8 mouse cellular contexts compared by ENCODE assay signal in the genomic region with DNA sequence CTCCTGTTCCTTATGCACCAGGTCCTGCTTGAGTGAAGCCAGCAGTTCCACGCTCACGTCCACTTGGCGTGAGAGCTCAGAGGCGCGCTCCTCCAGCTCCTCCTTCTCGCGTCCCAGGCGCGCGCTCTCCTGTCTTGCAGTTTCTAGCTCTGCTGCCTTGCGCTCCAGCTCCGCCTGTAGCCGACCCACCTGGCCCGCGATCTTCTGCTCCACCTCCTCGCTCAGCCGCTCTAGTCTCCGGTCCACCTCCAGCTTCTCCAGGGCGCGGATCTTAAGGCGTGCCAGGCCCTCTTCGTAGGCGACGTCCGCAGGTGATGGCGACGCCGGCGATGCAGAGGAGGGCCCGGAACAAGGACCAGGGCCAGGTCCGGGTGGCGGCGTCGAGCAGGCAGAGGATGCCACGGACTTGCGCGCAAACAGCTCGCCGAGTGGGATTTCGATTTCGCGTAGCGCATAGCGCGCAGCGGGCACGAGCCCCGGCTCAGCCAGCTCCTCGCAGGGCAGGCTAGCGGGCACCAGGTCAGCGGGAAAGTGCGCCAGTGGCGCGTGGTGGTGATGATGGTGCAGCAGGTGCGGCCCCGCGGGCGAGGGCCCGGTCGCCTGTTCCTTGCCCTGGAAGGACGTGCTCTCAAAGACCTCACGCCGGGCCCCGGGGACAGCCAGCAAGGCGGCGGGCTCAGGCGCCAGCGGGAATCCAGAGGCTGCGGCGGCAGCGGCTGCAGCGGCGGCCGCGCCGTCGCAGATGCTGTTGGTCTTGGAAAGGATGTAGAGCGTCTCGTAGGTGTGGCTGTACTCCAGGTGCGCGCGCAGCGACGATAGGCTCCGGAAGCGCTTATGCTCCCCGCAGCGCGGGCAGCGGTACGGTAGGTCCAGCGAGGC. TPM values are rescaled to one million over a fixed set of nuclear protein-coding genes. Genes with fewer than 3 reads are reported as not detected.
DNase-seq lines count a peak whose midpoint lies in the region; ATAC-seq lines count a peak whose summit lies in the region.

No protein-coding gene starts in this region.

- 4% methylated on average over 87 of the region's 92 CpGs for whole genome bisulfite sequencing in heart, embryonic 11.5 days (ENCODE audit: insufficient replicate concordance)
- 3% methylated on average over 56 of the region's 92 CpGs for WGBS in embryonic facial prominence, embryonic 14.5 days
- WGBS in limb, embryonic 13.5 days, result 4% methylated on average over 92 of the region's 92 CpGs
- WGBS in stomach, embryonic 16.5 days, result 4% methylated on average over 90 of the region's 92 CpGs

- no peaks in the 10 kb centered on the region for H3K36me3 ChIP-seq in heart, embryonic 11.5 days (ENCODE audit: control insufficient read depth, insufficient read depth, low read length)
- H3K36me3 ChIP-seq in embryonic facial prominence, embryonic 14.5 days (ENCODE audit: control insufficient read depth, insufficient read depth, low read length), result no peaks in the 10 kb centered on the region
- H3K36me3 ChIP-seq in limb, embryonic 13.5 days, result no peaks in the 10 kb centered on the region
- no peaks in the 10 kb centered on the region for H3K36me3 ChIP-seq in stomach, embryonic 16.5 days (ENCODE audit: control insufficient read depth, insufficient read depth, low read length)

- H3K27me3 ChIP-seq in heart, embryonic 11.5 days (ENCODE audit: control insufficient read depth, insufficient read depth, low read length), result peaks cover 76% of the 10 kb centered on the region
- peaks cover 59% of the 10 kb centered on the region for H3K27me3 ChIP-seq in embryonic facial prominence, embryonic 14.5 days (replicated peaks; ENCODE audit: control insufficient read depth, insufficient read depth, low read length)
- H3K27me3 ChIP-seq in limb, embryonic 13.5 days, result peaks cover 99% of the 10 kb centered on the region
- peaks cover 24% of the 10 kb centered on the region for H3K27me3 ChIP-seq in stomach, embryonic 16.5 days (ENCODE audit: control insufficient read depth, insufficient read depth, low read length)

- H3K4me3 ChIP-seq in heart, embryonic 11.5 days (ENCODE audit: low read depth, low read length), result peak overlapping the region; percentile 29
- H3K4me3 ChIP-seq in embryonic facial prominence, embryonic 14.5 days (ENCODE audit: low read depth, low read length), result peak overlapping the region; percentile 39
- H3K4me3 ChIP-seq in limb, embryonic 13.5 days, result peak overlapping the region; percentile 45
- H3K4me3 ChIP-seq in stomach, embryonic 16.5 days (replicated peaks; ENCODE audit: low read length), result peak overlapping the region; percentile 40

- H3K4me1 ChIP-seq in heart, embryonic 11.5 days (ENCODE audit: control insufficient read depth, insufficient read depth, low read length), result peaks cover 4% of the 10 kb centered on the region; the same call in 1 of the 2 replicates
- peaks cover 9% of the 10 kb centered on the region for H3K4me1 ChIP-seq in embryonic facial prominence, embryonic 14.5 days (ENCODE audit: control insufficient read depth, insufficient read depth, low read length)
- peaks cover 16% of the 10 kb centered on the region for H3K4me1 ChIP-seq in limb, embryonic 13.5 days
- peaks cover 6% of the 10 kb centered on the region; the same call in 1 of the 2 replicates for H3K4me1 ChIP-seq in stomach, embryonic 16.5 days (ENCODE audit: control insufficient read depth, insufficient read depth, low read length)

- H3K27ac ChIP-seq in heart, embryonic 11.5 days (ENCODE audit: low read depth, low read length), result no peak overlapping the region
- H3K27ac ChIP-seq in embryonic facial prominence, embryonic 14.5 days (replicated peaks; ENCODE audit: low read depth, low read length), result no peak overlapping the region
- H3K27ac ChIP-seq in limb, embryonic 13.5 days, result no peak overlapping the region
- no peak overlapping the region for H3K27ac ChIP-seq in stomach, embryonic 16.5 days (ENCODE audit: low read length)

- no peak overlapping the region for H3K9ac ChIP-seq in heart, embryonic 11.5 days (ENCODE audit: low read depth, low read length)
- H3K9ac ChIP-seq in embryonic facial prominence, embryonic 14.5 days (ENCODE audit: low read depth, low read length), result 0 out of 2 replicates have a peak overlapping the region, but pooled peaks have one; percentile 8
- H3K9ac ChIP-seq in limb, embryonic 13.5 days, result peak overlapping the region; percentile 35; the same call in 1 of the 2 replicates
- peak overlapping the region; percentile 45; the same call in 1 of the 2 replicates for H3K9ac ChIP-seq in stomach, embryonic 16.5 days (ENCODE audit: low read length)

- DNase-seq in heart, adult 9 months (ENCODE audit: low spot score in 2 of 2), result no peak
- peak; percentile 64 for DNase-seq in ES-CJ7 (ENCODE audit: low read depth, low spot score)
- DNase-seq in embryonic facial prominence, embryonic 14.5 days (ENCODE audit: low spot score), result peak; percentile 24
- no peak for DNase-seq in frontal cortex, adult 2 months (ENCODE audit: extremely low spot score in 1 of 2, low spot score in 1 of 2)
- DNase-seq in adrenal gland, postnatal 36 days, result no peak

- ATAC-seq in heart, embryonic 11.5 days (replicated peaks; ENCODE audit: insufficient number of reproducible peaks, low FRiP score, low TSS enrichment), result no peak
- ATAC-seq in embryonic facial prominence, embryonic 14.5 days (ENCODE audit: low read depth), result no peak
- ATAC-seq in limb, embryonic 13.5 days (ENCODE audit: low FRiP score, low read depth), result no peak
- no peak for ATAC-seq in stomach, embryonic 16.5 days (ENCODE audit: insufficient read depth, low FRiP score)

- H3K4me2 ChIP-seq in heart, embryonic 11.5 days, result peak overlapping the region; percentile 56
- H3K4me2 ChIP-seq in embryonic facial prominence, embryonic 14.5 days (ENCODE audit: low read depth, low read length), result peak overlapping the region; percentile 56
- peak overlapping the region; percentile 71 for H3K4me2 ChIP-seq in limb, embryonic 13.5 days (replicated peaks)
- H3K4me2 ChIP-seq in stomach, embryonic 16.5 days (ENCODE audit: low read depth, low read length), result peak overlapping the region; percentile 55

- no peaks in the 10 kb centered on the region for H3K9me3 ChIP-seq in heart, embryonic 11.5 days (replicated peaks; ENCODE audit: control insufficient read depth, low read length)
- no peaks in the 10 kb centered on the region for H3K9me3 ChIP-seq in embryonic facial prominence, embryonic 14.5 days (ENCODE audit: control insufficient read depth, low read length)
- H3K9me3 ChIP-seq in limb, embryonic 13.5 days, result no peaks in the 10 kb centered on the region
- no peaks in the 10 kb centered on the region for H3K9me3 ChIP-seq in stomach, embryonic 16.5 days (replicated peaks; ENCODE audit: control insufficient read depth, low read length)

RNA-seq across cellular contexts. Expression of a gene that starts 18.7 kb away (rescaled TPM):
- polyA plus RNA-seq in heart, embryonic 11.5 days (2014; fragmentation: Nextera tagmentation; extraction: Ambion mirVana), result 0.06 TPM in 1 of 2 replicates, not detected in the other
- polyA plus RNA-seq in embryonic facial prominence, embryonic 14.5 days (2014; fragmentation: Nextera tagmentation; extraction: Ambion mirVana), result 0.46 and 0.49 TPM in 2 replicates
- 0.47 and 0.54 TPM in 2 replicates for polyA plus RNA-seq in limb, embryonic 13.5 days (2015; fragmentation: Nextera tagmentation; extraction: Ambion mirVana)
- 0.17 and 0.22 TPM in 2 replicates for polyA plus RNA-seq in stomach, embryonic 16.5 days (2015; fragmentation: Nextera tagmentation; extraction: Ambion mirVana)
- 51.0 and 52.0 TPM in 2 replicates for polyA plus RNA-seq in frontal cortex, adult 2 months (2012; rRNA removed)
- total RNA-seq in adrenal gland, postnatal 36 days (2021), result under 1 TPM; 0.40 to 0.53 TPM

RNA-seq across cellular contexts. Expression of a gene that starts 29.3 kb away (rescaled TPM):
- polyA plus RNA-seq in heart, embryonic 11.5 days (2014; fragmentation: Nextera tagmentation; extraction: Ambion mirVana), result not detected in 2 replicates
- not detected in 2 replicates for polyA plus RNA-seq in embryonic facial prominence, embryonic 14.5 days (2014; fragmentation: Nextera tagmentation; extraction: Ambion mirVana)
- not detected in 2 replicates for polyA plus RNA-seq in limb, embryonic 13.5 days (2015; fragmentation: Nextera tagmentation; extraction: Ambion mirVana)
- polyA plus RNA-seq in stomach, embryonic 16.5 days (2015; fragmentation: Nextera tagmentation; extraction: Ambion mirVana), result not detected in 2 replicates
- polyA plus RNA-seq in frontal cortex, adult 2 months (2012; rRNA removed), result 27.7 and 59.7 TPM in 2 replicates
- total RNA-seq in adrenal gland, postnatal 36 days (2021), result not detected

RNA-seq across cellular contexts. Expression of a gene that starts 32.3 kb away (rescaled TPM):
- 21.2 and 34.4 TPM in 2 replicates for polyA plus RNA-seq in heart, embryonic 11.5 days (2014; fragmentation: Nextera tagmentation; extraction: Ambion mirVana)
- polyA plus RNA-seq in embryonic facial prominence, embryonic 14.5 days (2014; fragmentation: Nextera tagmentation; extraction: Ambion mirVana), result 28.0 and 29.9 TPM in 2 replicates
- 29.8 and 33.5 TPM in 2 replicates for polyA plus RNA-seq in limb, embryonic 13.5 days (2015; fragmentation: Nextera tagmentation; extraction: Ambion mirVana)
- 39.1 and 39.4 TPM in 2 replicates for polyA plus RNA-seq in stomach, embryonic 16.5 days (2015; fragmentation: Nextera tagmentation; extraction: Ambion mirVana)
- 33.3 and 35.7 TPM in 2 replicates for polyA plus RNA-seq in frontal cortex, adult 2 months (2012; rRNA removed)
- 10 to 100 TPM; 11.5 to 14.4 TPM for total RNA-seq in adrenal gland, postnatal 36 days (2021)

RNA-seq across cellular contexts. Expression of a gene that starts 32.8 kb away (rescaled TPM):
- polyA plus RNA-seq in heart, embryonic 11.5 days (2014; fragmentation: Nextera tagmentation; extraction: Ambion mirVana), result 445 and 477 TPM in 2 replicates
- polyA plus RNA-seq in embryonic facial prominence, embryonic 14.5 days (2014; fragmentation: Nextera tagmentation; extraction: Ambion mirVana), result 448 and 463 TPM in 2 replicates
- polyA plus RNA-seq in limb, embryonic 13.5 days (2015; fragmentation: Nextera tagmentation; extraction: Ambion mirVana), result 493 and 494 TPM in 2 replicates
- 415 and 427 TPM in 2 replicates for polyA plus RNA-seq in stomach, embryonic 16.5 days (2015; fragmentation: Nextera tagmentation; extraction: Ambion mirVana)
- polyA plus RNA-seq in frontal cortex, adult 2 months (2012; rRNA removed), result 163 and 180 TPM in 2 replicates
- 100 to 1,000 TPM; 267 to 301 TPM for total RNA-seq in adrenal gland, postnatal 36 days (2021)

RNA-seq across cellular contexts. Expression of a gene that starts 52.3 kb away (rescaled TPM):
- polyA plus RNA-seq in heart, embryonic 11.5 days (2014; fragmentation: Nextera tagmentation; extraction: Ambion mirVana), result 38.8 and 42.5 TPM in 2 replicates
- 38.1 and 43.4 TPM in 2 replicates for polyA plus RNA-seq in embryonic facial prominence, embryonic 14.5 days (2014; fragmentation: Nextera tagmentation; extraction: Ambion mirVana)
- polyA plus RNA-seq in limb, embryonic 13.5 days (2015; fragmentation: Nextera tagmentation; extraction: Ambion mirVana), result 64.2 and 66.1 TPM in 2 replicates
- polyA plus RNA-seq in stomach, embryonic 16.5 days (2015; fragmentation: Nextera tagmentation; extraction: Ambion mirVana), result 41.6 and 43.1 TPM in 2 replicates
- polyA plus RNA-seq in frontal cortex, adult 2 months (2012; rRNA removed), result 62.9 and 70.6 TPM in 2 replicates
- total RNA-seq in adrenal gland, postnatal 36 days (2021), result 10 to 100 TPM; 31.2 to 35.9 TPM

Comparison
In these comparisons a context has a peak if more than half of its experiments do, and no peak if none do; other contexts are left out.
1. DNase-seq: peak in ES-CJ7 (single experiment) and embryonic facial prominence, embryonic 14.5 days (single experiment); none in heart, adult 9 months (0 of 2), frontal cortex, adult 2 months (0 of 2) and adrenal gland, postnatal 36 days (0 of 2).
2. RNA of a gene that starts 18.7 kb away (polyA plus RNA-seq): 51.0 to 52.0 TPM in frontal cortex, adult 2 months; 0.46 to 0.49 TPM in embryonic facial prominence, embryonic 14.5 days, 0.47 to 0.54 TPM in limb, embryonic 13.5 days, 0.17 to 0.22 TPM in stomach, embryonic 16.5 days and 0.06 TPM in heart, embryonic 11.5 days; every median in the first group is over 10 times any median in the second.
3. RNA of a gene that starts 29.3 kb away (polyA plus RNA-seq): 27.7 to 59.7 TPM in frontal cortex, adult 2 months; not detected in heart, embryonic 11.5 days, not detected in embryonic facial prominence, embryonic 14.5 days, not detected in limb, embryonic 13.5 days and not detected in stomach, embryonic 16.5 days; every median in the first group is over 10 times any median in the second.
4. Peak in every context shown above with its lines, with median percentiles within 50 percentile points of each other: H3K4me2 ChIP-seq and H3K4me3 ChIP-seq.